Mouse (Mus musculus): ENCODE results near the gene Gm10518. TPM values are rescaled to one million over a fixed set of nuclear protein-coding genes. Genes with fewer than 3 reads are reported as not detected.

The Gm10518 gene
- 0.35 TPM in 1 of 2 replicates, not detected in the other for total RNA-seq (2023)

DNA sequence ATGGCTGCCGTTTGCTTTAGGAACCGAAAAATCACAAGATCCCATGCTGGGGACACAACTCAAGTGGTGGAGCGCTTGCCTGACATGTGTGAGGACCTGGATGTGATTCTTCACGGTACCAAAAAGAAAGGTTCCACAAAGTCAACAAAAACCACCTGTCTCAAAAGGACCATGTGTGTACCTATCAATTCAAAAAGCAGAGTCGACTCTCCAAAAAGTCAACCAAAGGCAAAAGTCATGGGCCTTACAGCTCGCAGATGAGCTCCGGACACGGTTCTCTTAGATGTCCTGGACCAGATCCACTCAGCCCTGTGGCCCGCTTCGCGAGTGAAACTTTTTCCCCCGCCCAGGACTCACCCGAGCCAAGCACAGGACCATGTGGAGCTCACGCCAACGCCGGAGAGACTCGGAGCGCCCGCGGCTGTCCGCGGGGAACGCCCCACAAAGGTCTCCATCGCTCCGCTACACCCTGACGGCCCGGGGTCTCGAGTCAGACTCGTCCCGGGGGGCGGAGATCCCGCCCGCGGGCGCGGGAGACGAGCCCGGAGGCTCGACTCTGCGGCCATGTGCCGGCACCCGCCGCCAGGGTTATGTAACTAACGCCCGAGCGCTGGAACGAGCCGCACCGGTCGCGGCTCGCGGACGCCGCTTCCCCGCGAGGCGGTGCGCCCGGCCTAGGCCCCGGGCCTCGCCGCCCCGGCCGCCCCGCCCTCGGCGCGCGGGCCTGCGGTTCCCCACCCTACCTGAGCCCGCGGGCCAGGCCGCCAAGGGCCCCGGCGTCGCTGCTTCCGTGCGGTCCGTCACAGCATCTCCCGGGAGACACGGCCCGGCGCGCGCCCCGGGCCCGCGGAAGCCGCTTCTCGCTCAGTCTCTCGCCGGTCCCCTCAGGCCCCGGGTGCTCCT, at the start of gene Gm10518:
Gene Gm10518, plus strand, starts transcription at position 767 of the 903 bp plus-strand sequence.

DNA sequence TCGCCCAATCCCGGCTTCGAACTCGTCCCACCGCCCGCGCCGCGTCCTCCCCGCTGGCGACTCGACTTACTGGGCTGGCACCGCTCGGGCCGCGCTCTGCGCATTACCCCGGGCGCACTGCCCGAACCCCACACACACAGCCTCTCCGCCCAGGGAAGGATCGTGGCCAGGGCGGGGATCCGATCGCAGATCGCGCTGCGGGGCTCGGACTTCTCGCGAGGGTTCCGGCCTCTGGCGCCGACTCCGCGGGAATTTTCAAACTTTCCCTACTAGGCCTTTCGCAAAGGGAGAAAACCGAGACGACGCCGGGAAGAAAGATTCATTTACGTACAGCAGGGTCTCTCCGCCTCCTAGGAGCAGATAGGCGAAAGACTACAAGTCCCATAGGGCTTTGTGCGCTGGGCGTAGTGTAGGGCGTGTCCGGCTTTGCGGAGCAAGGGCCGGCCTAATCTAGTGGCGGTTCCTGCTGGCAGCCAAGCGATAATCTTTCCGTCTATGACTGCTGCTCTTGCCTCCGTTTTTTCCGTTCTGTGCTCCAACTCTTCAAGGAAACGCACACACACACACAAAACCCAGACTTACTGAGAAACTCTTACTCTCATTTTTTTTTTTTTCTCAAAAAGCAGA, 450 bp downstream of the Gm10518 start, which contains the start of gene Ahctf1:
Gene Ahctf1, minus strand, starts transcription at position 168 of the 627 bp plus-strand sequence.

Other genes starting within 250 kb of the Gm10518 start
- 1.7 and 3.1 TPM in 2 replicates for gene Sccpdh, start 135.2 kb upstream of the Gm10518 start, total RNA-seq (2023)
- not detected in 2 replicates for gene Kif28, start 58.1 kb upstream of the Gm10518 start, total RNA-seq (2023)
- 72.5 and 107 TPM in 2 replicates for gene Ahctf1, start 304 bp downstream of the Gm10518 start, total RNA-seq (2023)
- gene Cdc42bpa, start 157.1 kb downstream of the Gm10518 start, total RNA-seq (2023) = 1.3 and 2.1 TPM in 2 replicates